Mouse (Mus musculus) intestine, embryonic 16.5 days (tissue): Measurements from ENCODE around the gene Cfap299. TPM values are rescaled to one million over a fixed set of nuclear protein-coding genes. Genes with fewer than 3 reads are reported as not detected.

Experiments used
- ATAC-seq: fragments of 200-750 bp; cut with Nextera tagmentation; 2 replicates; pipeline ENCODE4 v1.8.0; 2017; ENCODE audit warnings: moderate TSS enrichment, moderate library complexity
- H3K27ac ChIP-seq: fragments of 300-500 bp; sonication (generic); 2 replicates; pipeline ENCODE4 v1.5.1; 2014; ENCODE audit warnings: mild to moderate bottlenecking, low read length
- H3K27me3 ChIP-seq: fragments of 300-500 bp; sonication (generic); replicated peaks from 2 replicates; pipeline ENCODE4 v1.6.1; 2014; ENCODE audit warnings: low read length, control low read depth, mixed read lengths; ENCODE audit not compliant: control insufficient read depth, insufficient read depth
- H3K36me3 ChIP-seq: fragments of 300-500 bp; sonication (generic); 2 replicates; pipeline ENCODE4 v1.6.1; 2014; ENCODE audit warnings: low read length, control low read depth; ENCODE audit not compliant: control insufficient read depth, insufficient read depth
- H3K4me1 ChIP-seq: fragments of 300-500 bp; sonication (generic); 2 replicates; pipeline ENCODE4 v1.6.1; 2014; ENCODE audit warnings: low read length, control low read depth, mixed read lengths; ENCODE audit not compliant: control insufficient read depth, insufficient read depth
- H3K4me2 ChIP-seq: fragments of 300-500 bp; sonication (generic); 2 replicates; pipeline ENCODE4 v1.6.1; 2014; ENCODE audit warnings: low read depth, low read length, control low read depth
- H3K4me3 ChIP-seq: fragments of 300-500 bp; sonication (generic); 2 replicates; pipeline ENCODE4 v1.5.1; 2014; ENCODE audit warnings: mild to moderate bottlenecking, low read length
- H3K9ac ChIP-seq: fragments of 300-500 bp; sonication (generic); 2 replicates; pipeline ENCODE4 v1.6.1; 2014; ENCODE audit warnings: low read depth, low read length
- H3K9me3 ChIP-seq: fragments of 300-500 bp; sonication (generic); 2 replicates; pipeline ENCODE4 v1.6.1; 2016; ENCODE audit warnings: low read length, control low read depth; ENCODE audit not compliant: control insufficient read depth
- WGBS: fragments of 180-500 bp; shearing (Covaris S2); extraction: QIAGEN DNeasy Blood & Tissue Kit; methylation state at CpG from one replicate; pipeline ENCODE4 v1.1.7; 2014; 5-methylcytosine and 5-hydroxymethylcytosine counted together
- polyA plus RNA-seq: library from polyadenylated mRNA; unstranded; fragments of >200 nt; fragmentation: Nextera tagmentation; extraction: Ambion mirVana; gene quantifications from 2 replicates; pipeline ENCODE4 v1.2.1, GENCODE M21; 2015

Gene Cfap299
- polyA plus RNA-seq, 1 experiment from 2014 or later, result 0.49 TPM

GRCm38 (mm10) chr5:98477261-98477660 is 148.2 kb downstream of the Cfap299 start:
- 48% methylated on average over 8 of the region's 8 CpGs for WGBS
- Histone ChIP-seq H3K36me3 (no peaks in the 10 kb centered on the region), H3K4me1 (no peaks in the 10 kb centered on the region)

GRCm38 (mm10) chr5:98483507-98483906 is 154.4 kb downstream of the Cfap299 start:
- ATAC-seq, result no peak
- no peak overlapping the region for H3K27ac ChIP-seq
- H3K4me3 ChIP-seq, result no peak overlapping the region
- no peaks in the 10 kb centered on the region for H3K27me3 ChIP-seq
- no peaks in the 10 kb centered on the region for H3K9me3 ChIP-seq
- no peak overlapping the region for H3K9ac ChIP-seq
- WGBS, result 68% methylated on average over 5 of the region's 5 CpGs
- H3K4me2 ChIP-seq, result no peak overlapping the region
- no peaks in the 10 kb centered on the region for H3K36me3 ChIP-seq
- H3K4me1 ChIP-seq, result no peaks in the 10 kb centered on the region

More at GRCm38 (mm10) chr5:98477261-98477660, 148.2 kb downstream of the Cfap299 start:
- ATAC-seq, result no peak
- Histone ChIP-seq H3K4me2 (no peak overlapping the region), H3K4me3 (no peak overlapping the region), H3K27ac (no peak overlapping the region), H3K9ac (no peak overlapping the region), H3K9me3 (no peaks in the 10 kb centered on the region), H3K27me3 (no peaks in the 10 kb centered on the region)

GRCm38 (mm10) chr5:98485189-98485588 is 156.1 kb downstream of the Cfap299 start:
- H3K27ac ChIP-seq, result no peak overlapping the region
- H3K27me3 ChIP-seq, result no peaks in the 10 kb centered on the region
- H3K4me2 ChIP-seq, result no peak overlapping the region
- H3K9ac ChIP-seq, result no peak overlapping the region
- H3K36me3 ChIP-seq, result no peaks in the 10 kb centered on the region
- no peak overlapping the region for H3K4me3 ChIP-seq
- H3K9me3 ChIP-seq, result no peaks in the 10 kb centered on the region
- ATAC-seq, result no peak
- no peaks in the 10 kb centered on the region for H3K4me1 ChIP-seq
- 49% methylated on average over 1 of the region's 1 CpGs for WGBS

- 79% methylated on average over 4 of the region's 4 CpGs for WGBS
- no peaks in the 10 kb centered on the region for H3K27me3 ChIP-seq
- H3K27ac ChIP-seq, result no peak overlapping the region
- H3K9ac ChIP-seq, result no peak overlapping the region
- H3K36me3 ChIP-seq, result no peaks in the 10 kb centered on the region
- no peak for ATAC-seq
- no peak overlapping the region for H3K4me3 ChIP-seq
- H3K4me1 ChIP-seq, result no peaks in the 10 kb centered on the region
- H3K9me3 ChIP-seq, result no peaks in the 10 kb centered on the region
- no peak overlapping the region for H3K4me2 ChIP-seq
Observed at GRCm38 (mm10) chr5:98498317-98498716, 169.2 kb downstream of the Cfap299 start.

- WGBS, result 63% methylated on average over 7 of the region's 7 CpGs
- Histone ChIP-seq H3K27ac (no peak overlapping the region), H3K27me3 (no peaks in the 10 kb centered on the region), H3K9ac (no peak overlapping the region), H3K9me3 (no peaks in the 10 kb centered on the region), H3K4me3 (no peak overlapping the region), H3K36me3 (no peaks in the 10 kb centered on the region), H3K4me1 (no peaks in the 10 kb centered on the region), H3K4me2 (no peak overlapping the region)
- ATAC-seq, result no peak
Observed at GRCm38 (mm10) chr5:98516214-98516613, 187.1 kb downstream of the Cfap299 start.

GRCm38 (mm10) chr5:98520118-98520517 is 191.0 kb downstream of the Cfap299 start:
- no peak overlapping the region for H3K27ac ChIP-seq
- no peaks in the 10 kb centered on the region for H3K36me3 ChIP-seq
- H3K4me2 ChIP-seq, result no peak overlapping the region
- no peak overlapping the region for H3K9ac ChIP-seq
- no peaks in the 10 kb centered on the region for H3K27me3 ChIP-seq
- 43% methylated on average over 2 of the region's 2 CpGs for WGBS
- H3K4me3 ChIP-seq, result no peak overlapping the region
- ATAC-seq, result no peak
- H3K4me1 ChIP-seq, result no peaks in the 10 kb centered on the region
- no peaks in the 10 kb centered on the region for H3K9me3 ChIP-seq

GRCm38 (mm10) chr5:98522270-98522977 is 193.3 kb downstream of the Cfap299 start:
- Histone ChIP-seq H3K27ac (no peak overlapping the region), H3K4me2 (no peak overlapping the region), H3K4me1 (no peaks in the 10 kb centered on the region), H3K4me3 (no peak overlapping the region), H3K27me3 (no peaks in the 10 kb centered on the region), H3K36me3 (no peaks in the 10 kb centered on the region), H3K9ac (no peak overlapping the region), H3K9me3 (no peaks in the 10 kb centered on the region)
- no peak for ATAC-seq
- 78% methylated on average over 7 of the region's 7 CpGs for WGBS

GRCm38 (mm10) chr5:98523050-98523449 is 193.9 kb downstream of the Cfap299 start:
- H3K4me3 ChIP-seq, result no peak overlapping the region
- H3K27me3 ChIP-seq, result no peaks in the 10 kb centered on the region
- H3K36me3 ChIP-seq, result no peaks in the 10 kb centered on the region
- ATAC-seq, result peak; percentile 51; the same call in 1 of the 2 replicates
- H3K4me2 ChIP-seq, result no peak overlapping the region
- H3K9ac ChIP-seq, result no peak overlapping the region
- H3K9me3 ChIP-seq, result no peaks in the 10 kb centered on the region
- 76% methylated on average over 7 of the region's 7 CpGs for WGBS
- no peak overlapping the region for H3K27ac ChIP-seq
- H3K4me1 ChIP-seq, result no peaks in the 10 kb centered on the region

- Histone ChIP-seq H3K4me2 (no peak overlapping the region), H3K9ac (no peak overlapping the region), H3K9me3 (no peaks in the 10 kb centered on the region), H3K4me1 (no peaks in the 10 kb centered on the region), H3K36me3 (no peaks in the 10 kb centered on the region), H3K27ac (no peak overlapping the region), H3K4me3 (no peak overlapping the region), H3K27me3 (no peaks in the 10 kb centered on the region)
- WGBS, result 80% methylated on average over 1 of the region's 1 CpGs
- ATAC-seq, result peak; percentile 85
Observed at GRCm38 (mm10) chr5:98523783-98524182, 194.7 kb downstream of the Cfap299 start.

GRCm38 (mm10) chr5:98541333-98541732 is 212.2 kb downstream of the Cfap299 start:
- H3K4me1 ChIP-seq, result no peaks in the 10 kb centered on the region
- H3K27ac ChIP-seq, result no peak overlapping the region
- ATAC-seq, result no peak
- H3K4me3 ChIP-seq, result no peak overlapping the region
- H3K9ac ChIP-seq, result no peak overlapping the region
- 83% methylated on average over 1 of the region's 1 CpGs for WGBS
- no peaks in the 10 kb centered on the region for H3K9me3 ChIP-seq
- H3K36me3 ChIP-seq, result no peaks in the 10 kb centered on the region
- no peak overlapping the region for H3K4me2 ChIP-seq
- no peaks in the 10 kb centered on the region for H3K27me3 ChIP-seq
